Mouse (Mus musculus) olfactory bulb, adult 2 months (tissue): ENCODE measurements around the gene Olfr849. TPM values are rescaled to one million over a fixed set of nuclear protein-coding genes. Genes with fewer than 3 reads are reported as not detected.

Source experiments
- H3K27ac ChIP-seq: fragments of 200-500 bp; 2 replicates; pipeline ENCODE4 v1.5.1; 2012; ENCODE audit warnings: low read depth, low read length; ENCODE audit not compliant: insufficient read depth
- H3K4me1 ChIP-seq: fragments of 200-500 bp; 2 replicates; pipeline ENCODE4 v1.6.1; 2012; ENCODE audit warnings: low read length; ENCODE audit not compliant: control insufficient read depth, insufficient read depth
- H3K4me3 ChIP-seq: fragments of 200-500 bp; 2 replicates; pipeline ENCODE4 v1.5.1; 2012; ENCODE audit warnings: mild to moderate bottlenecking, low read depth, low read length, moderate library complexity; ENCODE audit not compliant: insufficient read depth
- CTCF ChIP-seq: fragments of 200-500 bp; IDR thresholded peaks from 2 replicates; pipeline ENCODE4 v1.5.1; 2012; ENCODE audit warnings: low read depth, mild to moderate bottlenecking, low read length, moderate library complexity; ENCODE audit not compliant: insufficient read depth
- POLR2A ChIP-seq: fragments of 200-500 bp; IDR thresholded peaks from 2 replicates; pipeline ENCODE4 v1.6.1; 2012; ENCODE audit warnings: mild to moderate bottlenecking, low read depth, low read length, moderate library complexity; ENCODE audit not compliant: insufficient read depth
- WGBS: fragments of 180-500 bp; shearing (Covaris S2); methylation state at CpG from one replicate; pipeline ENCODE4 v1.1.7; 2018; 5-methylcytosine and 5-hydroxymethylcytosine counted together
- polyA plus RNA-seq: library from polyadenylated mRNA; stranded (reverse); fragments of >200 nt; gene quantifications from 2 replicates; pipeline ENCODE4 v1.2.4, GENCODE M21; 2012; ENCODE audit warnings: low replicate concordance; ENCODE audit not compliant: missing spikeins, insufficient read depth, insufficient read length

The Olfr849 gene
- not detected in 2 replicates for polyA plus RNA-seq

GRCm38 (mm10) chr9:19439966-19440365 lies at the start of gene Olfr849:
Gene Olfr849, plus strand, starts transcription at chr9:19440266.
- Histone ChIP-seq H3K4me3 (no peak within 1 kb of the TSS), H3K4me1 (no peaks in the 10 kb centered on the region), H3K27ac (no peak within 1 kb of the TSS)
- TF ChIP-seq POLR2A = no peak
- no peak for TF ChIP-seq CTCF
- WGBS = 86% methylated on average over 2 of the region's 2 CpGs

GRCm38 (mm10) chr9:19478148-19478547 lies 38.1 kb downstream of the Olfr849 start, which contains the start of gene Olfr850:
Gene Olfr850, minus strand, starts transcription at chr9:19478248.
- H3K4me1 ChIP-seq = no peaks in the 10 kb centered on the region
- TF ChIP-seq POLR2A = no peak
- TF ChIP-seq CTCF = no peak
- no peak within 1 kb of the TSS for H3K27ac ChIP-seq
- H3K4me3 ChIP-seq = no peak within 1 kb of the TSS

GRCm38 (mm10) chr9:19492995-19493394 lies 52.9 kb downstream of the Olfr849 start, which contains the start of gene Olfr851:
Gene Olfr851, plus strand, starts transcription at chr9:19493295.
- Histone ChIP-seq H3K27ac (no peak within 1 kb of the TSS), H3K4me3 (no peak within 1 kb of the TSS), H3K4me1 (no peaks in the 10 kb centered on the region)
- no peak for TF ChIP-seq POLR2A
- TF ChIP-seq CTCF = no peak

Other genes starting within 250 kb of the Olfr849 start
- not detected in 2 replicates for gene Olfr843, start 188.3 kb upstream of the Olfr849 start, polyA plus RNA-seq
- not detected in 2 replicates for gene Olfr844, start 123.9 kb upstream of the Olfr849 start, polyA plus RNA-seq
- gene Olfr845, start 103.8 kb upstream of the Olfr849 start, polyA plus RNA-seq = not detected in 2 replicates
- gene Olfr846, start 76.3 kb upstream of the Olfr849 start, polyA plus RNA-seq = not detected in 2 replicates
- not detected in 2 replicates for gene Olfr847, start 61.6 kb upstream of the Olfr849 start, polyA plus RNA-seq
- not detected in 2 replicates for gene Olfr850, start 38.0 kb downstream of the Olfr849 start, polyA plus RNA-seq
- not detected in 2 replicates for gene Olfr851, start 53.0 kb downstream of the Olfr849 start, polyA plus RNA-seq
- not detected in 2 replicates for gene Olfr853, start 100.8 kb downstream of the Olfr849 start, polyA plus RNA-seq
- not detected in 2 replicates for gene Olfr854, start 127.1 kb downstream of the Olfr849 start, polyA plus RNA-seq
- gene Olfr855, start 142.4 kb downstream of the Olfr849 start, polyA plus RNA-seq = not detected in 2 replicates
- gene Zfp317, start 181.8 kb downstream of the Olfr849 start, polyA plus RNA-seq = not detected in 2 replicates